Mouse (Mus musculus) testis, postnatal 10 days (tissue): ENCODE data around the gene Ccdc40.

Source experiments
- DNase-seq: peaks from one replicate; pipeline ENCODE4 v3.0.0; 2021; ENCODE audit warnings: low spot score

Gene Ccdc40

DNA sequence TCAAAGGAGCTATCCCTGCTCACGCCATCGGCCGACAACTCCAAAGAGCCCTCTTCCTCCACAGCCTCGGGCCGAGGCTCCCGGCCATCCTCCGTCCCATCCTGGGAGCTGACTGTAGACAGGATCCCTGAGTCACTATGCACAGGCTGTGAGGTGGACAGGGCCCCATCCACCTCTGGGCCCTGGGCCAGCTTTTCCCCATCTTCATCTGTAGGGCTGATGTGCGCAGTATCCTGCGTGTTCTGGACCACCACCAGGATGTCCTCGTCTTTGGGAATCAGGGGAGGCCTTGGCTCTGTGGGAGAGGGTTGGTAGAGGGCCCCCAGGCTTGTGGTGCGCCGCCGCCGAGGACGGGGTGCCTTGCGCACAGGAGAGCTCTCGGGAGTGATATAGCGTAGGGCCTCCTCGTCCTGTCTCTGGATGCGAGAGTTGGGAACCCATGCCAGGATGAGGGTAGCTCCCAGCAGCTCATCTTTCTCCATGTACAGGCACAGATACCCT, 19.5 kb upstream of the Ccdc40 start:
- DNase-seq = no peak

DNA sequence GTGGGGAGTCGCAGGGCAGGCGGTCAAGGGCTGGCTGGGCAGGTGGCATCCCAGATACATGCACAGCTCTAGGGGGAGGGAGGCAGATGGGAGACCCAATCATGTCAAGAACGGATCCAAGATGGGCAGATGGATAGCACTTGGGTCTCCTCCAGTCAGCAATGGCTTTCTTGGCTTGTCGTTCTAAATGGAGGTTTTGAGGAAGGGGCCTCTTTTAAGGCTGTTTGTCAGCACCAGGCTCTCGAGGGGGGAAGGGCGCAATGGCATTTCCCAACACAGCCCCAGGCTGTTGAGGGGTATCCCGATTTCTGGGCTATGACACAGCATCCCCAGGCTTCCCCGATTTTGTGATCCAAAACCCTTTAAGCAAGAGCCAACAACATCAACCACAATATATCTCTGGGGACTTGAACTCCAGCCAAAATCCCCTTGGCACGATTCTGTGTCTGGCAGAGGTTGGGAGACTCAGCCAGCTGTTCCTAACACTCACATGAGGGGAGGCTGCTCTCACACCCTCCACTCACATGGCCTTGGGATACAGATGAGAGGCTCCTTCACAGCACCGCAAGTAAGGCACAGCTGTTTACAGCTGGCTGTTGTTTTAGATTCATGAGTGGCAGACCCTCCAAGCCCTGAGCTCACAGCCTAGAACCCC, 18.9 kb upstream of the Ccdc40 start:
- peak; percentile 80 for DNase-seq

GRCm38 (mm10) chr11:119210321-119211100, 17.9 kb upstream of the Ccdc40 start:
- DNase-seq = peak; percentile 74

GRCm38 (mm10) chr11:119211604-119212309, 16.6 kb upstream of the Ccdc40 start:
- no peak for DNase-seq

- peak; percentile 65 for DNase-seq
These were observed 15.0 kb upstream of the Ccdc40 start for GRCm38 (mm10) chr11:119213166-119213885.

DNA sequence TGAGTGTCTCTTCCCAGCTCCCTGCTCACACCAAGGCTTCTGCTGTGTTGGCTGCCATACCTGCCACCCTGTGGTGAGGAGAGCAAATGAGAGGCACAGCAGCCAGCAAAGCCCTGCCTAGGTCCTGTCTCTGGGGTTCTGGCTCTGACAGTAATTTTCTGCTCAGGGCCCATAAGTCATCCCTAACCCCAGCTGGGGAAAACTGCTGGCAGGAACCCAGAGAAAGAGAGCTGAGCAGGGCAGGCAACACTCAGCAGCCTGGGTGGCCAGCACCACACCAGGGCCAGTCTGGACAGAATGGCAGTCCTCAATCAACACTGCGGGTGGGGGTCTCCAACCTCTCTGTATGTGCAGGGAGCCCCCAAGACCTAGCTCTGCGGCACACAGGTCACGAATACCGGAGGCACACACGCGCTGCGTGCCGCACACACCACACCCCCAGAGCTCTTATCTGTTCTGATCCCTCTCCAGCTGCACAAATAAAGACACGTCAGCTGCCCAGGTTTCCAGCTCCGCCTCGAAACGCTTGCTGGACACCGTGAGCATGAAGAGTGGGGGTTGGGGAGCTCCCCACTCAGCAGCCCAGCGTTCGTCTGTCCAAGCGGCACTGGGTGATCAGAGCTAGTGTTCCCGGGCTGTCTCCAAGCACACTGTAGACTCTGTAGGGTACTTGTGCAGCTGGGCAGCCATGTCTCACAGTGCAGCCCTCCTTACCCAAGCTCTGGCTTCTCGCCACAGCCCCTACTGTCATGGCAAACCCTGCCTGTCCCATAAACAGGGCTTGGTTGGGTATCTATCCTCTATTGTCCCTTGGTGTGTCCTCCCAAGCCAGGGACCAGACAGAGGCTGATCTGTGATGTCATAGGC, 13.1 kb upstream of the Ccdc40 start:
- peak; percentile 68 for DNase-seq

DNA sequence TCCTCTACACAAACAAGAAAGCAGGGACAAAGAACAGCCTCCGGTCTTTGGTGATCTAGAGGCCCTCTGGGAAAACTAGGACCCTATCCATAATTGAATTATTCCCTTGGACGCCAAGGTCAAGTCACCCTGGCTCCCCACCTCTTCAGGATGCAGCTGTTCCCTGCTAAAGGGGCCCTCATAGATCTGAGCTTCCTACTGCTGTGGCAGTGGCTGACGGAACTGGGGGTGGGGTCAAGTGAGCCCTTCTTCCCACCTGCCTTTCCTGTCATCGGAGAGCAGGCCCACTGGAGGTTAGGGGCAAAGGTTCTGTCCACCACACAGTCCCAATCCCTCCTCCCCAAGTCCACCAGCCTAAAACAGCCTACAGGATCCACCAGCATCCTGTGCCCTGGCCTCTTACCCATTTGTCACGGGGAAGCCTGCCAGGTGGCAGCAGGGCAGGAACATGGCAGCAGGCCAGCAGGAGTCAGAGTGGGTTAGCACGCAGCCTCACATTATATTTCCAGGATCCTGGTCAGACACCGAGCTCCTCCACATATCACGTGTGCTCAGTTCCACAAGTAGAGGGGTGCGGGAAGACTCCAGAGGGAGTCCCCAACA, 12.4 kb upstream of the Ccdc40 start:
- DNase-seq = peak; percentile 72

DNA sequence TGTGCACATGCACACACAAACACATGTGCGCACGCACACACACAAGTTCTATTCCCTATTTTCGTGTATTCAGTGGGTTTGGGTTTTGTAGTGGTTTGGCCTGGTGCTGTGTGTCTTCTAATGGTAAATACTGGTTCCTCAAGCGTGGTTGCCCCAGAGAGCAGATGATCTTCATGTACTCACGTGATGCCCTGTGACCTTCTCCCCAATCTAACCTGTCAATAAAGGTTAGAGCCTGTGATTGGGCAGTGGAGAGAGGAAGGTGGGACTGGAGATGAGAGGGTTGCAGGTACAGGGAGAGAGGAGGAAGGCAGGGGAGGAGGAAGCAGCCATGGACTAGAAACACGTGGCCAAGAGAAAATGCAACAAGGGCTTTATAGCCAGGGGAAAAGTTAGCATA, 10.5 kb upstream of the Ccdc40 start:
- DNase-seq = no peak

- DNase-seq = peak; percentile 57
These were observed 8.4 kb upstream of the Ccdc40 start for GRCm38 (mm10) chr11:119219816-119220465.

DNA sequence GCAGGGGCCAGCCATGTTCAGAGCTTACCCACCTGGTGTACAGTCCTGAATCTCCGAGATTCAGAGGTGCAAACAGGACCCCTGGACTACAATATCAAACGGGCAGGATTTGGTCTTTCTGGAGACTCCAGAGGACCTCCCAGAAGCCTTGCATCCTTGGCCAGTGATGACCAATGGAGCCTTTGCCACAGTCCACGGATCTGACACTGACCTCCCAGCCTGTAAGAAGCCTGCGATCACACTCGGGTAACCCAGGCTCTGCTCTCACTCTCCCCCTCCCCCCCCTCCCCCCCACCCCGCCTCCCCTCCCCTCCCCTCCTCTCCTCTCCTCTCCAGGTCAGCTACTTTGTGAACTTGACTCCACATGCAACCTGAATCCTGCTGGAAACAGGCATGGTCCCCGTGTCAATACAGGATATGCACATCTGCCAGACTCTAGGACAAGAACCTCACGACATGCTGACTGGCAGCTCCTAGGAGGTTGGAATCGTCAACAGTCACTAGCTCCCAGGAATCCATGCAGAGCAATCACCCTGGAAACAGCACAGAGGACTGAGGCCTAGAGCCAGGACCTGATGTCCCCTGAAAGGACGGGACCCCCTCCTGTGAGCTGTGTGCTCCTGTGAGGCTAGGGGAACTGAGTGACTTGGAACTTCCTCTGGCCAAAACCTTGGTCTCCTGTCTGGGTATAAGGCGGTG, 6.4 kb upstream of the Ccdc40 start:
- DNase-seq = no peak

- DNase-seq = no peak
These were observed 5.1 kb upstream of the Ccdc40 start for GRCm38 (mm10) chr11:119223124-119223890.

DNA sequence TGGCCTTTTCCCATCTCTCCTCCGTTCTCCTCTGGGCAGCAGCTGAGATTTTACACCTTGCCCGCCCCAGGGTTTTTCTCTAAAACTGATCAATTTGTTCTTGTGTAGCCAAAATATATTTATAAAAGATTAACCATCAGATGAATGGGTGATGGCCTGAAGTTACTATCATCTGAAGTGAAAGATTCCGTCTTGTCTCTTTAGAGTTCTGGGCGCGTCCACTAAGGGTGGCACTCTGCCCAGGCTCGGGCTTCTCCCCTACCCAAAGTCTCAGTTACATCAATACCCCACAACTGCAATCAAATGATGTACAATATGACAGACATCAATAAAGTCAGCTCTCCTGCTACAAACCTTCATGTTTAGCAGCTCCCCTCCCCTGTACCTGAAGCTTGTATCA, 3.4 kb upstream of the Ccdc40 start:
- no peak for DNase-seq

GRCm38 (mm10) chr11:119225634-119226033, 2.7 kb upstream of the Ccdc40 start:
- DNase-seq = no peak

- peak; percentile 46 for DNase-seq
These were observed 781 bp upstream of the Ccdc40 start for GRCm38 (mm10) chr11:119227591-119227990.

GRCm38 (mm10) chr11:119228846-119229626, 664 bp downstream of the Ccdc40 start:
- DNase-seq = peak; percentile 83

GRCm38 (mm10) chr11:119234770-119235169, 6.4 kb downstream of the Ccdc40 start:
- DNase-seq = no peak

DNA sequence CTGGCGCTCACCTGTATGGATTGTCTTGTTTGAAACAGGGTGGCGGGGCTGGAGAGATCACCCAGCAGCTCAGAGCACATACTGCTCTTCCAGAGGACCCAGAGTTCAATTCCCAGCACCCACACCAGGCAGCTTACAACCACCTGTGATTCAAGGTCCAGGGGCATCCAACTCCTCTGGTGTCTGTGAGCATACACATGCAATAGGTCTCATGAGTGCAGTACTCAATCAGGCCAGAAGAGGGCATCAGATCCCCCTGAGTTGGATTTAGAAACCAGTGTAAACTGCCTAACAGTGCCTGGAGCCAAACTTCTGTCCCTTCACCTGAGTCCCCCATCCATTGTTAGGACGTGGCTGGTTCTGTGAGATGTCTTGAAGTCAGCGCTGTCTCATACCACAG, 7.2 kb downstream of the Ccdc40 start:
- peak; percentile 84 for DNase-seq

DNA sequence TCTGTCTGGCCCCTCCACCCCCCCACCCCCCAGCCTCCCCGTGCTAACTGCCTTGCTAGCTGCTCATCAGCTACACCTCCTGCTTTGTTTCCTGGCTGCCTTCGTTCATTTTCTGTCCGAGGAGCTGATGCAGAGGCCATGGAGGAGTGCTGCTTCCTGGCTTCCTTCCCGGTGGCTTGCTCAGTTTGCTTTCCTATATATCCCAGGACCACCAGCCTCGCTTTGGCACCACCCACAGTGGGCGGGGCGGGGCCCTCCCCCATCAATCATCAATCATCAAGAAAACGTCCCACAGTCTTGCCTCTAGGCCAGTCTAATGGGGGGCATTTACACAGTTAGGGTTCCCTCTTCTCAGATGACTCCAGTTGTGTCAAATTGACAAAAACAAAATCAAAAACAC, 8.0 kb downstream of the Ccdc40 start:
- DNase-seq = no peak
